Mouse (Mus musculus): ENCODE measurements at regions not wholly inside any gene's neighbourhood (a gene's known extent, or its start where the extent isn't known, plus 50 kb on each side); places are given as distances from the start of the nearest gene placed in this dataset.

GRCm38 (mm10) chr15:52959711-52960110, 925.0 kb upstream of the Gm7489 start:
- DNase-seq (ENCODE audit: low read depth, low spot score): no peak

- DNase-seq (ENCODE audit: low read depth, low spot score): no peak
Measured at GRCm38 (mm10) chr15:52961491-52961890, 923.2 kb upstream of the Gm7489 start.

- DNase-seq (ENCODE audit: low read depth, low spot score): no peak
Measured at GRCm38 (mm10) chr15:52963918-52964317, 920.8 kb upstream of the Gm7489 start.

- DNase-seq (ENCODE audit: low read depth, low spot score): no peak
Measured at GRCm38 (mm10) chr15:52964403-52964802, 920.3 kb upstream of the Gm7489 start.

GRCm38 (mm10) chr15:52967801-52968235, 916.9 kb upstream of the Gm7489 start:
- DNase-seq (ENCODE audit: low read depth, low spot score): peak; percentile 17

GRCm38 (mm10) chr15:52982821-52983220, 901.9 kb upstream of the Gm7489 start:
- no peak for DNase-seq (ENCODE audit: low read depth, low spot score)

- DNase-seq (ENCODE audit: low read depth, low spot score): no peak
Measured at GRCm38 (mm10) chr15:52990580-52990979, 894.1 kb upstream of the Gm7489 start.

GRCm38 (mm10) chr15:52994351-52994750, 890.4 kb upstream of the Gm7489 start:
- no peak for DNase-seq (ENCODE audit: low read depth, low spot score)

GRCm38 (mm10) chr15:52999200-52999599, 885.5 kb upstream of the Gm7489 start:
- DNase-seq (ENCODE audit: low read depth, low spot score): no peak

- DNase-seq (ENCODE audit: low read depth, low spot score): no peak
Measured at GRCm38 (mm10) chr15:52999776-53000175, 884.9 kb upstream of the Gm7489 start.

GRCm38 (mm10) chr15:53001429-53001828, 883.3 kb upstream of the Gm7489 start:
- DNase-seq (ENCODE audit: low read depth, low spot score): no peak

GRCm38 (mm10) chr15:53001964-53002363, 882.7 kb upstream of the Gm7489 start:
- DNase-seq (ENCODE audit: low read depth, low spot score): no peak

GRCm38 (mm10) chr15:53004078-53004477, 880.6 kb upstream of the Gm7489 start:
- DNase-seq (ENCODE audit: low read depth, low spot score): no peak

- DNase-seq (ENCODE audit: low read depth, low spot score): no peak
Measured at GRCm38 (mm10) chr15:53006844-53007243, 877.9 kb upstream of the Gm7489 start.

GRCm38 (mm10) chr15:53009337-53009736, 875.4 kb upstream of the Gm7489 start:
- DNase-seq (ENCODE audit: low read depth, low spot score): no peak

Measured in forelimb bud, embryonic 11.5 days (tissue).